Mouse (Mus musculus) cerebellum, postnatal 14 days (tissue): ENCODE measurements around the gene Fbxo11.
"Not testable (repeated sequence)": the region's sequence is repeated elsewhere in the genome, so short reads cannot be mapped to it uniquely, and the experiment has no call there.

ENCODE experiments used
- DNase-seq, 2 experiments: peaks; one replicate each; pipeline ENCODE4 v3.0.0; 2021; ENCODE audit warnings: mixed read lengths in 2 of 2

Fbxo11 gene

GRCm38 (mm10) chr17:87959931-87960330 lies 105.2 kb downstream of the Fbxo11 start:
- DNase-seq, result not testable (repeated sequence)

- DNase-seq, result not testable (repeated sequence)
These were observed 105.7 kb downstream of the Fbxo11 start for GRCm38 (mm10) chr17:87959406-87959805.

GRCm38 (mm10) chr17:87958283-87958682 lies 106.8 kb downstream of the Fbxo11 start:
- peak in 1 of 2 experiments; percentile 46 for DNase-seq

GRCm38 (mm10) chr17:87957096-87957840 lies 107.8 kb downstream of the Fbxo11 start:
- no peak for DNase-seq

- DNase-seq, result not testable (repeated sequence)
These were observed 110.4 kb downstream of the Fbxo11 start for GRCm38 (mm10) chr17:87954618-87955124.

- peak; percentile 93 to 94 for DNase-seq
These were observed 116.0 kb downstream of the Fbxo11 start for GRCm38 (mm10) chr17:87948965-87949584.
